Comparison of ENCODE assay signal across 8 mouse cellular contexts in genomic region chr11:97309451-97309836, GRCm38 (mm10). TPM values are rescaled to one million over a fixed set of nuclear protein-coding genes. Genes with fewer than 3 reads are reported as not detected.
DNase-seq lines count a peak whose midpoint lies in the region; ATAC-seq lines count a peak whose summit lies in the region.

No protein-coding gene starts in this region.

- DNase-seq in spleen, postnatal 4 days (ENCODE audit: low spot score in 2 of 2): peak; percentile 28 to 67
- no peak for DNase-seq in spleen, postnatal 14 days (ENCODE audit: low spot score in 2 of 2)
- peak; percentile 45 for DNase-seq in cerebellum, adult 8-10 months
- peak; percentile 85 for DNase-seq in gastrocnemius, adult 8-10 months (ENCODE audit: low spot score in 2 of 2)
- peak; percentile 54 for DNase-seq in limb, embryonic 10.5 days (ENCODE audit: low spot score)
- peak; percentile 42 for DNase-seq in midbrain, embryonic 10.5 days (ENCODE audit: low spot score)
- DNase-seq in testis, postnatal 14 days (ENCODE audit: low spot score): peak; percentile 58

- H3K4me2 ChIP-seq in hindbrain, embryonic 16.5 days (ENCODE audit: low read length): peak overlapping the region; percentile 64

- peak overlapping the region; percentile 56 for H3K9ac ChIP-seq in hindbrain, embryonic 16.5 days (ENCODE audit: low read depth, low read length)

- ATAC-seq in hindbrain, embryonic 16.5 days: no peak

- no peaks in the 10 kb centered on the region for H3K27me3 ChIP-seq in hindbrain, embryonic 16.5 days (replicated peaks; ENCODE audit: control insufficient read depth, insufficient read depth, low read length)
- H3K27me3 ChIP-seq in limb, embryonic 10.5 days (ENCODE audit: low read depth, poor library complexity, severe bottlenecking): peaks cover 18% of the 10 kb centered on the region
- H3K27me3 ChIP-seq in midbrain, embryonic 10.5 days (ENCODE audit: low read depth, poor library complexity, severe bottlenecking): peaks cover 18% of the 10 kb centered on the region; the same call in 1 of the 2 replicates

- H3K27ac ChIP-seq in hindbrain, embryonic 16.5 days (ENCODE audit: low read depth, low read length): no peak overlapping the region
- H3K27ac ChIP-seq in limb, embryonic 10.5 days: peak overlapping the region; percentile 74; the same call in 1 of the 2 replicates
- H3K27ac ChIP-seq in midbrain, embryonic 10.5 days (replicated peaks): peak overlapping the region; percentile 79

- 4% methylated on average over 9 of the region's 9 CpGs for WGBS in hindbrain, embryonic 16.5 days
- 4% methylated on average over 9 of the region's 9 CpGs for WGBS in limb, embryonic 10.5 days
- 5% methylated on average over 9 of the region's 9 CpGs for WGBS in midbrain, embryonic 10.5 days

- peak overlapping the region; percentile 34 for H3K4me3 ChIP-seq in hindbrain, embryonic 16.5 days (ENCODE audit: low read length)
- peak overlapping the region; percentile 53 for H3K4me3 ChIP-seq in limb, embryonic 10.5 days
- peak overlapping the region; percentile 59 for H3K4me3 ChIP-seq in midbrain, embryonic 10.5 days

- no peaks in the 10 kb centered on the region for H3K36me3 ChIP-seq in hindbrain, embryonic 16.5 days (ENCODE audit: control insufficient read depth, insufficient read depth, low read length)
- H3K36me3 ChIP-seq in limb, embryonic 10.5 days: no peaks in the 10 kb centered on the region
- no peaks in the 10 kb centered on the region for H3K36me3 ChIP-seq in midbrain, embryonic 10.5 days

- peaks cover 20% of the 10 kb centered on the region for H3K4me1 ChIP-seq in hindbrain, embryonic 16.5 days (ENCODE audit: control insufficient read depth, insufficient read depth, low read depth, low read length)
- H3K4me1 ChIP-seq in limb, embryonic 10.5 days: peaks cover 25% of the 10 kb centered on the region
- peaks cover 26% of the 10 kb centered on the region for H3K4me1 ChIP-seq in midbrain, embryonic 10.5 days

- H3K9me3 ChIP-seq in hindbrain, embryonic 16.5 days (ENCODE audit: control insufficient read depth, low read length): no peaks in the 10 kb centered on the region
- H3K9me3 ChIP-seq in limb, embryonic 10.5 days (replicated peaks): no peaks in the 10 kb centered on the region
- H3K9me3 ChIP-seq in midbrain, embryonic 10.5 days (replicated peaks): no peaks in the 10 kb centered on the region

RNA-seq across cellular contexts. Expression of gene Mrpl45, which starts 6.1 kb away (rescaled TPM):
- total RNA-seq in gastrocnemius, adult 8-10 months (2022): 10 to 100 TPM; 31.8 to 39.5 (median 36.0) TPM
- 38.2 and 39.5 TPM in 2 replicates for polyA plus RNA-seq in hindbrain, embryonic 16.5 days (2015; fragmentation: Nextera tagmentation; extraction: Ambion mirVana)
- polyA plus RNA-seq in limb, embryonic 10.5 days (2016; fragmentation: Nextera tagmentation; extraction: Ambion mirVana): 64.9 and 66.1 TPM in 2 replicates
- polyA plus RNA-seq in midbrain, embryonic 10.5 days (2016; fragmentation: Nextera tagmentation; extraction: Ambion mirVana): 61.7 and 69.5 TPM in 2 replicates

RNA-seq across cellular contexts. Expression of gene Npepps, which starts 29.0 kb away (rescaled TPM):
- total RNA-seq in gastrocnemius, adult 8-10 months (2022): 10 to 100 TPM; 59.5 to 73.9 (median 62.8) TPM
- 142 and 155 TPM in 2 replicates for polyA plus RNA-seq in hindbrain, embryonic 16.5 days (2015; fragmentation: Nextera tagmentation; extraction: Ambion mirVana)
- polyA plus RNA-seq in limb, embryonic 10.5 days (2016; fragmentation: Nextera tagmentation; extraction: Ambion mirVana): 61.6 and 70.5 TPM in 2 replicates
- polyA plus RNA-seq in midbrain, embryonic 10.5 days (2016; fragmentation: Nextera tagmentation; extraction: Ambion mirVana): 108 and 114 TPM in 2 replicates

RNA-seq across cellular contexts. Expression of gene Gpr179, which starts 42.4 kb away (rescaled TPM):
- under 1 TPM in 1 of 4 experiments, not detected in 3; 0.05 TPM for total RNA-seq in gastrocnemius, adult 8-10 months (2022)
- 0.43 and 0.51 TPM in 2 replicates for polyA plus RNA-seq in hindbrain, embryonic 16.5 days (2015; fragmentation: Nextera tagmentation; extraction: Ambion mirVana)
- 0.10 and 0.11 TPM in 2 replicates for polyA plus RNA-seq in limb, embryonic 10.5 days (2016; fragmentation: Nextera tagmentation; extraction: Ambion mirVana)
- polyA plus RNA-seq in midbrain, embryonic 10.5 days (2016; fragmentation: Nextera tagmentation; extraction: Ambion mirVana): 0.05 and 0.09 TPM in 2 replicates

RNA-seq across cellular contexts. Expression of gene Socs7, which starts 52.9 kb away (rescaled TPM):
- 10 to 100 TPM; 48.4 to 53.5 (median 51.7) TPM for total RNA-seq in gastrocnemius, adult 8-10 months (2022)
- polyA plus RNA-seq in hindbrain, embryonic 16.5 days (2015; fragmentation: Nextera tagmentation; extraction: Ambion mirVana): 7.3 and 8.1 TPM in 2 replicates
- polyA plus RNA-seq in limb, embryonic 10.5 days (2016; fragmentation: Nextera tagmentation; extraction: Ambion mirVana): 3.5 and 4.4 TPM in 2 replicates
- 3.6 and 4.6 TPM in 2 replicates for polyA plus RNA-seq in midbrain, embryonic 10.5 days (2016; fragmentation: Nextera tagmentation; extraction: Ambion mirVana)

Comparison
In these comparisons a context has a peak if more than half of its experiments do, and no peak if none do; other contexts are left out.
1. DNase-seq: peak in spleen, postnatal 4 days (2 of 2), cerebellum, adult 8-10 months (single experiment), gastrocnemius, adult 8-10 months (2 of 2), limb, embryonic 10.5 days (single experiment), midbrain, embryonic 10.5 days (single experiment) and testis, postnatal 14 days (single experiment); none in spleen, postnatal 14 days (0 of 2).
2. Peak in every context shown above with its lines, with median percentiles within 50 percentile points of each other: H3K4me3 ChIP-seq.